Mouse (Mus musculus): ENCODE data around the gene Krt72. TPM values are rescaled to one million over a fixed set of nuclear protein-coding genes. Genes with fewer than 3 reads are reported as not detected.

The Krt72 gene
- total RNA-seq (2021), result not detected
- long read RNA-seq, result 0 reads

- DNase-seq (ENCODE audit: low spot score in 2 of 2), result no peak
Measured at GRCm38 (mm10) chr15:101786360-101786759, at the start of gene Krt72. TSS of gene Krt72 (minus strand) at chr15:101786460.

GRCm38 (mm10) chr15:101834784-101835328 lies 48.6 kb upstream of the Krt72 start:
- DNase-seq (ENCODE audit: low spot score in 2 of 2), result no peak

GRCm38 (mm10) chr15:101833131-101833530 lies 46.9 kb upstream of the Krt72 start:
- DNase-seq (ENCODE audit: low spot score in 2 of 2), result no peak

- no peak for DNase-seq (ENCODE audit: low spot score in 2 of 2)
Measured at GRCm38 (mm10) chr15:101829441-101829840, 43.2 kb upstream of the Krt72 start.

GRCm38 (mm10) chr15:101821786-101822185 lies 35.5 kb upstream of the Krt72 start:
- no peak for DNase-seq (ENCODE audit: low spot score in 2 of 2)

- peak; percentile 51 to 53 for DNase-seq (ENCODE audit: low spot score in 2 of 2)
Measured at GRCm38 (mm10) chr15:101817875-101818274, 31.6 kb upstream of the Krt72 start, which contains the start of gene Krt2. TSS of gene Krt2 (minus strand) at chr15:101818169.

GRCm38 (mm10) chr15:101803052-101803822 lies 17.0 kb upstream of the Krt72 start:
- peak in 1 of 2 experiments; percentile 56 for DNase-seq (ENCODE audit: low spot score in 2 of 2)

- no peak for DNase-seq (ENCODE audit: low spot score in 2 of 2)
Measured at GRCm38 (mm10) chr15:101802296-101802835, 16.1 kb upstream of the Krt72 start, which contains the start of gene Krt73. TSS of gene Krt73 (minus strand) at chr15:101802346.

- DNase-seq (ENCODE audit: low spot score in 2 of 2), result no peak
Measured at GRCm38 (mm10) chr15:101790867-101791266, 4.6 kb upstream of the Krt72 start.

- DNase-seq (ENCODE audit: low spot score in 2 of 2), result no peak
Measured at GRCm38 (mm10) chr15:101773420-101773819, 12.8 kb downstream of the Krt72 start.

- DNase-seq (ENCODE audit: low spot score in 2 of 2), result peak; percentile 82 to 96
Measured at GRCm38 (mm10) chr15:101772711-101773081, 13.6 kb downstream of the Krt72 start.

GRCm38 (mm10) chr15:101772080-101772710 lies 14.1 kb downstream of the Krt72 start:
- DNase-seq (ENCODE audit: low spot score in 2 of 2), result peak in 1 of 2 experiments; percentile 33

- no peak for DNase-seq (ENCODE audit: low spot score in 2 of 2)
Measured at GRCm38 (mm10) chr15:101770226-101770625, 16.0 kb downstream of the Krt72 start.

- no peak for DNase-seq (ENCODE audit: low spot score in 2 of 2)
Measured at GRCm38 (mm10) chr15:101742711-101743110, 43.5 kb downstream of the Krt72 start, which contains the start of gene Krt71. TSS of gene Krt71 (minus strand) at chr15:101743109.

GRCm38 (mm10) chr15:101737786-101738185 lies 48.5 kb downstream of the Krt72 start:
- DNase-seq (ENCODE audit: low spot score in 2 of 2), result no peak

GRCm38 (mm10) chr15:101730653-101731052 lies 55.6 kb downstream of the Krt72 start:
- no peak for DNase-seq (ENCODE audit: low spot score in 2 of 2)

Other genes starting within 250 kb of the Krt72 start
- gene Krt82, start 235.8 kb downstream of the Krt72 start, total RNA-seq (2021), result not detected
- gene Krt90, start 223.5 kb downstream of the Krt72 start, total RNA-seq (2021), result not detected
- gene Krt75, start 212.6 kb downstream of the Krt72 start, total RNA-seq (2021), result not detected
- not detected for gene Gm5414, start 158.3 kb downstream of the Krt72 start, total RNA-seq (2021)
- gene Gm5478, start 139.1 kb downstream of the Krt72 start, total RNA-seq (2021), result not detected
- not detected for gene Krt6b, start 106.2 kb downstream of the Krt72 start, total RNA-seq (2021)
- gene Krt6a, start 92.2 kb downstream of the Krt72 start, total RNA-seq (2021), result not detected
- gene Krt5, start 73.6 kb downstream of the Krt72 start, total RNA-seq (2021), result under 1 TPM; 0.43 to 0.84 TPM
- gene Krt71, start 43.4 kb downstream of the Krt72 start, total RNA-seq (2021), result not detected
- 1 to 10 TPM; 6.3 to 7.8 TPM for gene Krt73, start 15.9 kb upstream of the Krt72 start, total RNA-seq (2021)
- gene Krt2, start 31.7 kb upstream of the Krt72 start, total RNA-seq (2021), result 10 to 100 TPM in 1 of 2 experiments, 1 to 10 TPM in 1; 7.3 to 10.5 TPM
- gene Krt1, start 64.3 kb upstream of the Krt72 start, total RNA-seq (2021), result 1 to 10 TPM; 2.7 to 4.0 TPM
- gene Krt77, start 83.2 kb upstream of the Krt72 start, total RNA-seq (2021), result 10 to 100 TPM; 12.5 to 19.0 TPM
- not detected for gene Krt76, start 106.5 kb upstream of the Krt72 start, total RNA-seq (2021)
- gene Krt4, start 138.3 kb upstream of the Krt72 start, total RNA-seq (2021), result not detected
- gene Krt79, start 153.9 kb upstream of the Krt72 start, total RNA-seq (2021), result under 1 TPM; 0.20 to 0.45 TPM
- gene Krt78, start 167.8 kb upstream of the Krt72 start, total RNA-seq (2021), result not detected
- not detected for gene Krt8, start 218.0 kb upstream of the Krt72 start, total RNA-seq (2021)
- gene Krt18, start 241.7 kb upstream of the Krt72 start, total RNA-seq (2021), result under 1 TPM; 0.23 to 0.64 TPM

Data from layer of hippocampus, adult 18-20 months (tissue).